Mouse (Mus musculus) stomach, embryonic 14.5 days (tissue): ENCODE measurements around the gene Tcea2. TPM values are rescaled to one million over a fixed set of nuclear protein-coding genes. Genes with fewer than 3 reads are reported as not detected.

Experiments used
- ATAC-seq: fragments of 200-750 bp; cut with Nextera tagmentation; 2 replicates; pipeline ENCODE4 v1.8.0; 2017; ENCODE audit warnings: low read depth, moderate TSS enrichment; ENCODE audit not compliant: insufficient number of reproducible peaks, insufficient read depth, low FRiP score
- H3K27ac ChIP-seq: fragments of 300-500 bp; sonication (generic); 2 replicates; pipeline ENCODE4 v1.5.1; 2014; ENCODE audit warnings: mild to moderate bottlenecking, low read length, moderate library complexity, mixed read lengths
- H3K27me3 ChIP-seq: fragments of 300-500 bp; sonication (generic); 2 replicates; pipeline ENCODE4 v1.6.1; 2014; ENCODE audit warnings: low read length, control low read depth, mixed read lengths; ENCODE audit not compliant: control insufficient read depth, insufficient read depth
- H3K36me3 ChIP-seq: fragments of 300-500 bp; sonication (generic); 2 replicates; pipeline ENCODE4 v1.6.1; 2014; ENCODE audit warnings: mild to moderate bottlenecking, control low read depth, low read length, moderate library complexity, mixed read lengths; ENCODE audit not compliant: control insufficient read depth, insufficient read depth
- H3K4me1 ChIP-seq: fragments of 300-500 bp; sonication (generic); 2 replicates; pipeline ENCODE4 v1.6.1; 2014; ENCODE audit warnings: low read length, control low read depth, mixed read lengths; ENCODE audit not compliant: control insufficient read depth, insufficient read depth
- H3K4me2 ChIP-seq: fragments of 300-500 bp; sonication (generic); replicated peaks from 2 replicates; pipeline ENCODE4 v1.6.1; 2014; ENCODE audit warnings: low read depth, low read length, control low read depth
- H3K4me3 ChIP-seq: fragments of 300-500 bp; sonication (generic); 2 replicates; pipeline ENCODE4 v1.5.1; 2014; ENCODE audit warnings: low read depth, low read length, control low read depth
- H3K9ac ChIP-seq: fragments of 300-500 bp; sonication (generic); replicated peaks from 2 replicates; pipeline ENCODE4 v1.6.1; 2014; ENCODE audit warnings: low read depth, mild to moderate bottlenecking, control low read depth, low read length, moderate library complexity, mixed read lengths
- H3K9me3 ChIP-seq: fragments of 300-500 bp; sonication (generic); 2 replicates; pipeline ENCODE4 v1.6.1; 2016; ENCODE audit warnings: low read depth, low read length, control low read depth; ENCODE audit not compliant: control insufficient read depth
- WGBS: fragments of 180-500 bp; shearing (Covaris S2); extraction: QIAGEN DNeasy Blood & Tissue Kit; methylation state at CpG from one replicate; pipeline ENCODE4 v1.1.7; 2014; 5-methylcytosine and 5-hydroxymethylcytosine counted together
- polyA plus RNA-seq: library from polyadenylated mRNA; unstranded; fragments of >200 nt; fragmentation: Nextera tagmentation; extraction: Ambion mirVana; gene quantifications from 2 replicates; pipeline ENCODE4 v1.2.1, GENCODE M21; 2014

The Tcea2 gene
- polyA plus RNA-seq, 1 experiment from 2014 or later: 36.7 TPM

DNA sequence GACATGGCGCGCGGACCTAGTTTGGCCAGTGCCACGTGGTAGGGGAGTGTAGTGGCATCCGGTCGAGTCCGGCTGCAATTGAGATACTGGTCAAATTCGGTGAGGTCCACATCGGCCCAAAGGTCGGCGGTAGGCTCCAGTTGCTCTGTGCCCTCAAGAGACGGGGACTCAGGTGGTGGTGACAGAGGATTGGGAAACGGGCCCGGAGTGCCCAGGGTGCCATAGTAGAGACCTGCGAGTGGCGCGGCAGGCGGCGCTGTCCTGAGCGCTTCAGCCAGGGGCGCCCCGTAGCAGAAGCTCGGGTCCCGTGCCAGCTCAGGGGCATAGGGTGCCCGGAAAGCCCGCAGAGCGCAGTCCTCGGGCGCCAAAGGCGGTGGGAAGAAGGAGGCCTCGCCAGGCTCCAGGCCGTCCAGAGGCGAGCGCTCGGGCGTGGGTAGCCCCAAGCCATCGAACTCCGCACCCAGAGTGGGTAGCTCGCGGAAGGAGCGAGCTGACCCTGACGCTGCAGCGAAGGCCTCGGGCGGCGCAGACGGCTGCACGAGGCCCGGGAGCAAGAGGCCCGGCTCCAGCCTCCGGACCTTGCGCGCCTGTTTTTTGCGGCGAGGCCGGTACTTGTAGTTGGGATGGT, 9.7 kb upstream of the Tcea2 start:
- H3K27ac ChIP-seq: peak overlapping the region; percentile 39; the same call in 1 of the 2 replicates
- ATAC-seq: no peak
- 4% methylated on average over 54 of the region's 56 CpGs for WGBS

DNA sequence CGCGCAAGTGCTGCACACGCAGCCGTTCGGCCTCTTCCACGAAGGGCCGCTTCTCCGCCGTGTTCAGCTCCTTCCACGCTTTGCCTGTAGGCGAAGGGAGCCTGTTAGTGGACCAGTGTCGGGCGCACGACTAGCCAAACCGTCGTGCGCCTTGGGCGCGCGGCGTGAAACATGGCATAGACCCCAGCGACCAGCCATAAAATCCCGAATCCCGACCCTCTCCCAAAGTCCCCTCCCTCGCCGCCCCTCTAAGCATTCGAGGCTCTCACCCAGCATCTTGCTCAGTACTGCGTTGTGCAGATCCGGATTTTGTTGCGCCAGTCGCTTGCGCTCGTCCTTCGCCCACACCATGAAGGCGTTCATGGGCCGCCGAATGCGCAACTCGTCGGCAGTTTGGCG, 9.2 kb upstream of the Tcea2 start:
- Histone ChIP-seq H3K4me1 (peaks cover 12% of the 10 kb centered on the region; the same call in 1 of the 2 replicates), H3K36me3 (no peaks in the 10 kb centered on the region), H3K9me3 (no peaks in the 10 kb centered on the region), H3K4me2 (peak overlapping the region; percentile 72), H3K4me3 (peak overlapping the region; percentile 44), H3K27ac (peak overlapping the region; percentile 39; the same call in 1 of the 2 replicates), H3K27me3 (peaks cover 41% of the 10 kb centered on the region), H3K9ac (peak overlapping the region; percentile 33; the same call in 1 of the 2 replicates)
- under 1% methylated on average over 41 of the region's 41 CpGs for WGBS
- no peak for ATAC-seq

More for the DNA sequence above, 9.7 kb upstream of the Tcea2 start:
- H3K9me3 ChIP-seq: no peaks in the 10 kb centered on the region
- H3K9ac ChIP-seq: peak overlapping the region; percentile 33; the same call in 1 of the 2 replicates
- peaks cover 41% of the 10 kb centered on the region for H3K27me3 ChIP-seq
- no peaks in the 10 kb centered on the region for H3K36me3 ChIP-seq
- H3K4me3 ChIP-seq: peak overlapping the region; percentile 44
- peak overlapping the region; percentile 72 for H3K4me2 ChIP-seq
- H3K4me1 ChIP-seq: peaks cover 12% of the 10 kb centered on the region; the same call in 1 of the 2 replicates

DNA sequence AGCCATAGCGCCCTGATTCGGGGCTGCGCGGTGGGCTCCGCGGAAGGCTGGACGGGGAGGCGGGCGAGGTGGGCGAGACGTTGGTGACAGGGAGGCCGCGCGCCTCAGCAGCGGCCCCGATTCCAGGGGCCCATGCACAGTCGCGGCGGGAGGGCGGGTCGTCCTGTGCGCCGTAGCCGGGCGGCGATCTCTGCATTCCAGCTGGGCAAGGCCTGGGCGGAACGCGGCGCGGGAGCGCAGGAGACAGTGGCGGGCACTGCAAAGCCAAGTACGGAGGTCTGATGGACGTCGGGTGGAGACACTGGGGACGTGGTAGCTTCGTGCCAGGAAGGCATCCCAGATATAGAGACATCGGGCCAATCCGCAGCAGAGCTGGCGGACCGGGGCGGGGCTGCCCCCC, 8.8 kb upstream of the Tcea2 start, which contains the start of gene Sox18:
Gene Sox18 (minus strand): TSS at position 315 of the 400 bp plus-strand sequence.
- ATAC-seq: no peak
- Histone ChIP-seq H3K27ac (peak within 1 kb of the TSS; percentile 39; the same call in 1 of the 2 replicates), H3K36me3 (no peaks in the 10 kb centered on the region)

DNA sequence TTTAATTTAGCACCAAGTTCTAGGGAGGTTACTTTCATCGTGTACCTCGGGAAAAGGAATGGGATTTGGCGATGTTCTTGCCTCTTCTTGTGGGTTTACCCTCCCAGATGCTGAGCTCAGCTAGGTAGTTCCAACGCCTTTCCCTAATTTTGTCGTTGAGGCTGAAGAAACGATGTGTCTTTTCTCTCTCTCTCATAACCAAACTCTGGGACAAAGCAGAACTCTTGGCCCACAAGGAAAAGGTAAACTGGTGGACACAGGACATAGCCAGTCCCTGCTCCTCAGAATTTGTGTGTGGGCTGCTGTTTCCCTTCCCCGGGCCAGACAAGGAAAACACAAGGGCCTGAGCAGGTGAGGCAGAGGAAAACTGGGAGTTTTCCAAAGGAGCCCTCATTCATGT, 8.1 kb upstream of the Tcea2 start:
- H3K4me1 ChIP-seq: peaks cover 12% of the 10 kb centered on the region; the same call in 1 of the 2 replicates
- H3K9ac ChIP-seq: no peak overlapping the region
- no peaks in the 10 kb centered on the region for H3K9me3 ChIP-seq
- peak overlapping the region; percentile 72; the same call in 1 of the 2 replicates for H3K4me2 ChIP-seq
- 31% methylated on average over 7 of the region's 7 CpGs for WGBS
- H3K36me3 ChIP-seq: no peaks in the 10 kb centered on the region
- peak overlapping the region; percentile 44; the same call in 1 of the 2 replicates for H3K4me3 ChIP-seq
- peaks cover 41% of the 10 kb centered on the region for H3K27me3 ChIP-seq
- no peak overlapping the region for H3K27ac ChIP-seq
- no peak for ATAC-seq

More for the DNA sequence above, 8.8 kb upstream of the Tcea2 start, which contains the start of gene Sox18:
- Histone ChIP-seq H3K4me1 (peaks cover 12% of the 10 kb centered on the region; the same call in 1 of the 2 replicates), H3K4me3 (peak within 1 kb of the TSS; percentile 44), H3K9me3 (no peaks in the 10 kb centered on the region), H3K9ac (peak within 1 kb of the TSS; percentile 33; the same call in 1 of the 2 replicates), H3K27me3 (peaks cover 41% of the 10 kb centered on the region), H3K4me2 (peak within 1 kb of the TSS; percentile 72)
- WGBS: under 1% methylated on average over 40 of the region's 43 CpGs

DNA sequence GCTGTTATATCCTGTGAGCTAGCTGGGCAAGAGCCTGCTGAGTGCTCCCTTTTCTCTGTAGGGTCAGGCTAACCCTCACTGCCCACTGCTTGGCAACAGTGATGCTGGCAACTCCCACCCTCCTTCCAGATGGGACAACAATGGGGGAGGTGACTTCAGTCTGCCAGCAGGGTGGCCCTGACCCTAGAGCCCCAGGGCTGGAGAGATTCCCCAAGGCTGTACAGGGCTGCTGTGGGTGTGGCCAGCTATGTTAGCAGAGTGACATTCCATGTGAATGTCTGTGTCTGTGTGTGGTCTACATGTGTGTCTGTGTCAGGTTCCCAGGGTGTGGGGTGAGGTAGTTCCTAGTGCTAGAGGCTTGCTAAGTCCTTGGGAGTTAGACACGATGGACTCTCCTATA, 6.6 kb upstream of the Tcea2 start:
- Histone ChIP-seq H3K9ac (no peak overlapping the region), H3K27ac (no peak overlapping the region), H3K36me3 (no peaks in the 10 kb centered on the region), H3K9me3 (no peaks in the 10 kb centered on the region), H3K4me2 (no peak overlapping the region), H3K27me3 (peaks cover 41% of the 10 kb centered on the region), H3K4me3 (no peak overlapping the region), H3K4me1 (peaks cover 12% of the 10 kb centered on the region; the same call in 1 of the 2 replicates)
- 57% methylated on average over 1 of the region's 1 CpGs for WGBS
- ATAC-seq: no peak

DNA sequence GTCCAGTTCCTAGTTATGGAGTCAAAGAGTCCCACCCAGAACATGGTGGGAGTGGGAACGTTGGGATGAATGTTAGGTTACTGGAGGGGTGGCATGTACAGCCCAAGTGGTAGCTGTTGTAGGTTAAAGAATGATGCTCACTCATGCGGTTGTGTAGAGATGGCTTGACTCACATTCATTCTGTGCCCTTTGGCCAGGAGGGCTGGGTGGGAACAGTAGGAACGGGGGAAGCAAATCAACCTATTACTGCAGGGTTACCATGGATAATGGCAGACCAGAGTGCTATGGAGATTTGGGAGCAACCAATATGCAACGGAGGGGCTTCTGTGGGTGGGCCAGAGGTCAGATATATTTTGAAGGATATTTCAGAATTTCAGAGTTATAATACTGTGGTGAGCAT, 5.2 kb upstream of the Tcea2 start:
- H3K4me2 ChIP-seq: no peak overlapping the region
- no peaks in the 10 kb centered on the region for H3K9me3 ChIP-seq
- WGBS: 84% methylated on average over 4 of the region's 4 CpGs
- H3K36me3 ChIP-seq: no peaks in the 10 kb centered on the region
- H3K9ac ChIP-seq: no peak overlapping the region
- ATAC-seq: no peak
- H3K27me3 ChIP-seq: peaks cover 32% of the 10 kb centered on the region
- no peak overlapping the region for H3K27ac ChIP-seq
- H3K4me1 ChIP-seq: peaks cover 12% of the 10 kb centered on the region; the same call in 1 of the 2 replicates
- no peak overlapping the region for H3K4me3 ChIP-seq

DNA sequence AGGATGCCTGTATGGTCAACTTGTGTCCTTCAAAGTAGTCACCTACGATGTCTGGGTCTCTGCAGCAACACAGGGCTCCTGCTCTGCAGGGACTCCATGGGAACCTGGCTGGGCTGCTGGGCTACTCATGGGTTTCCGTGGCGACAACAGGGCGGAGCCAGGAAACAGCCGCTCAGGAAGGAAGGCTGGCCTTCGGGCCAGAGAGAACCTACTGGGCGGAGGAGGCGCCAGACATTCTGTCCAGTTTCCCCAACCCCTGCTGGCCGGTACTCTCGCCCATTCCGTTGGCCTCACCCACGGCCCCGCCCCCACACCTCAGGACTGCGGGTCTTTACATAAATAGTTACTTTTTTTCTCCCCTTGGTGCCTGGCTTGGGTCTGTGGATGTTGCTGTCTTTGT, 4.7 kb upstream of the Tcea2 start:
- no peaks in the 10 kb centered on the region for H3K9me3 ChIP-seq
- H3K27me3 ChIP-seq: peaks cover 27% of the 10 kb centered on the region
- peak overlapping the region; percentile 33; the same call in 1 of the 2 replicates for H3K4me2 ChIP-seq
- H3K4me1 ChIP-seq: peaks cover 8% of the 10 kb centered on the region; the same call in 1 of the 2 replicates
- no peak overlapping the region for H3K4me3 ChIP-seq
- H3K9ac ChIP-seq: no peak overlapping the region
- ATAC-seq: no peak
- H3K27ac ChIP-seq: no peak overlapping the region
- no peaks in the 10 kb centered on the region for H3K36me3 ChIP-seq
- WGBS: 5% methylated on average over 14 of the region's 14 CpGs

DNA sequence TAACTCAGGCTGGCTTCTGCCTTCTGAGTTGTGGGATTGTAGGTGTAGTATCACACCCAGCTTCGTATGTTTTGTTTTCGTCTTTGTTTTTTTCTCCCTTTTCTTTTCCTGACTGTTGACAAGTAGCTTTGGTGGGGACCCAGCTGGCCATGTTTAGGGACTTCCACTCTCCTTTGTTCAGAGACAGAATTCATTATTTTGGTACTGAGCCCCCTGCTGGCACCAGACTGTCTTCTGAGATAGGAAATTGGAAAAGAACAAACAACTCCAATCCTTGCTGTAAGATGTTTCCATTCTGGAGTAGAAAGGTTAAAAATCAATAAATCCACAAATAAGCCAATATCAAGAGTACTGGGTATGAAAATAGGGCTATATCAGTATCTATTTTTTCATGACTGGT, 3.7 kb upstream of the Tcea2 start:
- no peak overlapping the region for H3K9ac ChIP-seq
- H3K4me2 ChIP-seq: no peak overlapping the region
- H3K4me1 ChIP-seq: peaks cover 8% of the 10 kb centered on the region; the same call in 1 of the 2 replicates
- 60% methylated on average over 2 of the region's 2 CpGs for WGBS
- no peaks in the 10 kb centered on the region for H3K36me3 ChIP-seq
- H3K27ac ChIP-seq: no peak overlapping the region
- H3K27me3 ChIP-seq: peaks cover 17% of the 10 kb centered on the region
- H3K4me3 ChIP-seq: no peak overlapping the region
- no peaks in the 10 kb centered on the region for H3K9me3 ChIP-seq
- no peak for ATAC-seq
